In genomic region chr5:73491074-73491836, GRCm38 (mm10) we compare ENCODE assay signal across 7 mouse cellular contexts. TPM values are rescaled to one million over a fixed set of nuclear protein-coding genes. Genes with fewer than 3 reads are reported as not detected.
DNase-seq lines count a peak whose midpoint lies in the region; ATAC-seq and TF ChIP-seq lines count a peak whose summit lies in the region.

No protein-coding gene starts in this region.

- peak overlapping the region; percentile 98 for H3K4me3 ChIP-seq in spleen, adult 2 months (ENCODE audit: extremely low read depth, insufficient read depth, insufficient read length)
- peak overlapping the region; percentile 83 for H3K4me3 ChIP-seq in cortical plate, adult 2 months (ENCODE audit: insufficient read depth, low read length)
- peak overlapping the region; percentile 97 for H3K4me3 ChIP-seq in heart, embryonic 15.5 days
- peak overlapping the region; percentile 88 for H3K4me3 ChIP-seq in liver, embryonic 11.5 days (ENCODE audit: low read depth, low read length)
- H3K4me3 ChIP-seq in neural tube, embryonic 15.5 days (replicated peaks) = peak overlapping the region; percentile 91

- no peaks in the 10 kb centered on the region for H3K36me3 ChIP-seq in spleen, adult 2 months (ENCODE audit: control insufficient read depth, insufficient read depth, low read length)
- no peaks in the 10 kb centered on the region for H3K36me3 ChIP-seq in heart, embryonic 15.5 days
- no peaks in the 10 kb centered on the region for H3K36me3 ChIP-seq in liver, embryonic 11.5 days (ENCODE audit: control insufficient read depth, insufficient read depth, low read length)
- no peaks in the 10 kb centered on the region for H3K36me3 ChIP-seq in neural tube, embryonic 15.5 days

- 2% methylated on average over 64 of the region's 70 CpGs for WGBS in spleen, adult 2 months
- WGBS in heart, embryonic 15.5 days = under 1% methylated on average over 66 of the region's 70 CpGs
- WGBS in liver, embryonic 11.5 days = under 1% methylated on average over 66 of the region's 70 CpGs
- WGBS in neural tube, embryonic 15.5 days = 1% methylated on average over 56 of the region's 70 CpGs

- peak; percentile 32 for ATAC-seq in heart, embryonic 15.5 days (replicated peaks; ENCODE audit: insufficient number of reproducible peaks, insufficient read depth, low FRiP score, low read depth)
- ATAC-seq in liver, embryonic 11.5 days (replicated peaks; ENCODE audit: low FRiP score) = peak; percentile 35
- peak; percentile 62 for ATAC-seq in neural tube, embryonic 15.5 days (ENCODE audit: low FRiP score)
- ATAC-seq in megakaryocyte-erythroid progenitor cell, adult 5-6 weeks (replicated peaks; ENCODE audit: low FRiP score, low TSS enrichment, poor library complexity, severe bottlenecking) = no peak

- H3K27me3 ChIP-seq in spleen, adult 2 months (ENCODE audit: control insufficient read depth, insufficient read depth, low read length) = peaks cover 1% of the 10 kb centered on the region; the same call in 1 of the 2 replicates
- no peaks in the 10 kb centered on the region for H3K27me3 ChIP-seq in heart, embryonic 15.5 days
- no peaks in the 10 kb centered on the region for H3K27me3 ChIP-seq in liver, embryonic 11.5 days (replicated peaks; ENCODE audit: control insufficient read depth, insufficient read depth, low read length)
- H3K27me3 ChIP-seq in neural tube, embryonic 15.5 days (replicated peaks) = no peaks in the 10 kb centered on the region

- no peaks in the 10 kb centered on the region for H3K9me3 ChIP-seq in heart, embryonic 15.5 days (replicated peaks)
- H3K9me3 ChIP-seq in liver, embryonic 11.5 days (ENCODE audit: control insufficient read depth, low read length) = no peaks in the 10 kb centered on the region
- H3K9me3 ChIP-seq in neural tube, embryonic 15.5 days (replicated peaks) = no peaks in the 10 kb centered on the region

- peak overlapping the region; percentile 99 for H3K4me2 ChIP-seq in heart, embryonic 15.5 days
- H3K4me2 ChIP-seq in liver, embryonic 11.5 days = peak overlapping the region; percentile 97
- H3K4me2 ChIP-seq in neural tube, embryonic 15.5 days = peak overlapping the region; percentile 84

- no peak; the same call in 1 of the 2 replicates for TF ChIP-seq POLR2A in spleen, adult 2 months (IDR thresholded peaks at IDR 0.05; ENCODE audit: low read depth, low read length)
- peak; percentile 76; the same call in 1 of the 2 replicates for TF ChIP-seq POLR2A in cortical plate, adult 2 months (IDR thresholded peaks at IDR 0.05; ENCODE audit: extremely low read depth, insufficient read depth, low read length)

- DNase-seq in spleen, adult 2 months (ENCODE audit: low read depth in 1 of 2, low spot score in 2 of 2) = peak in 1 of 2 experiments; percentile 21
- DNase-seq in spleen, adult 18-20 months = no peak
- DNase-seq in liver, embryonic 11.5 days (ENCODE audit: low spot score) = no peak

- TF ChIP-seq CTCF in spleen, adult 2 months (IDR thresholded peaks at IDR 0.05; ENCODE audit: extremely low read depth, insufficient read depth, insufficient read length, insufficient replicate concordance) = no peak
- TF ChIP-seq CTCF in cortical plate, adult 2 months (IDR thresholded peaks at IDR 0.05; ENCODE audit: extremely low read depth, insufficient read depth, low read length) = no peak

- H3K9ac ChIP-seq in heart, embryonic 15.5 days = peak overlapping the region; percentile 76
- H3K9ac ChIP-seq in liver, embryonic 11.5 days (ENCODE audit: low read depth, low read length) = peak overlapping the region; percentile 78
- peak overlapping the region; percentile 83 for H3K9ac ChIP-seq in neural tube, embryonic 15.5 days (replicated peaks)

- no peaks in the 10 kb centered on the region; the same call in 1 of the 2 replicates for H3K4me1 ChIP-seq in spleen, adult 2 months (ENCODE audit: control insufficient read depth, insufficient read depth, insufficient read length)
- no peaks in the 10 kb centered on the region; the same call in 1 of the 2 replicates for H3K4me1 ChIP-seq in cortical plate, adult 2 months (ENCODE audit: control insufficient read depth, insufficient read depth, low read length)
- peaks cover 8% of the 10 kb centered on the region for H3K4me1 ChIP-seq in heart, embryonic 15.5 days (replicated peaks)
- H3K4me1 ChIP-seq in liver, embryonic 11.5 days (replicated peaks; ENCODE audit: control insufficient read depth, insufficient read depth, low read length) = no peaks in the 10 kb centered on the region
- H3K4me1 ChIP-seq in neural tube, embryonic 15.5 days = peaks cover 23% of the 10 kb centered on the region

- H3K27ac ChIP-seq in spleen, adult 2 months (ENCODE audit: insufficient read depth, low read length) = peak overlapping the region; percentile 67; the same call in 1 of the 2 replicates
- H3K27ac ChIP-seq in cortical plate, adult 2 months (ENCODE audit: insufficient read depth, low read length) = peak overlapping the region; percentile 79
- peak overlapping the region; percentile 94 for H3K27ac ChIP-seq in heart, embryonic 15.5 days
- peak overlapping the region; percentile 86 for H3K27ac ChIP-seq in liver, embryonic 11.5 days (ENCODE audit: low read depth, low read length)
- H3K27ac ChIP-seq in neural tube, embryonic 15.5 days (replicated peaks) = peak overlapping the region; percentile 97

RNA-seq across cellular contexts. Expression of gene Dcun1d4, which starts 10.5 kb away (rescaled TPM):
- 1.2 and 1.3 TPM in 2 replicates for polyA plus RNA-seq in spleen, adult 2 months (2012; rRNA removed)
- 57.6 and 58.1 TPM in 2 replicates for polyA plus RNA-seq in cortical plate, adult 2 months (2012; rRNA removed)
- polyA plus RNA-seq in heart, embryonic 15.5 days (2015; fragmentation: Nextera tagmentation; extraction: Ambion mirVana) = 15.1 and 15.3 TPM in 2 replicates
- polyA plus RNA-seq in liver, embryonic 11.5 days (2014; fragmentation: Nextera tagmentation; extraction: Ambion mirVana) = 14.8 and 15.4 TPM in 2 replicates
- 43.6 and 50.1 TPM in 2 replicates for polyA plus RNA-seq in neural tube, embryonic 15.5 days (2015; fragmentation: Nextera tagmentation; extraction: Ambion mirVana)
- total RNA-seq in megakaryocyte-erythroid progenitor cell, adult 5-6 weeks (2014; fragmentation: Nextera tagmentation) = 8.2 and 9.3 TPM in 2 replicates
- total RNA-seq in megakaryocyte-erythroid progenitor cell, adult 5-6 weeks (2017) = 6.2 and 13.4 TPM in 2 replicates
